Mouse (Mus musculus) lung, postnatal 0 days (tissue): ENCODE measurements around the gene Vmn2r89.

Experiments used
- CTCF ChIP-seq: IDR thresholded peaks from 2 replicates; pipeline ENCODE4 v1.5.1; 2016; ENCODE audit warnings: antibody characterized with exemption, mild to moderate bottlenecking
- EP300 ChIP-seq: IDR thresholded peaks from 2 replicates; pipeline ENCODE4 v1.6.1; 2016; ENCODE audit warnings: antibody characterized with exemption, mild to moderate bottlenecking, control low read depth

- TF ChIP-seq CTCF (no peak), EP300 (no peak)
Observed at GRCm38 (mm10) chr14:51496955-51497354, 45.3 kb downstream of the Vmn2r89 start.
